Mouse (Mus musculus): ENCODE measurements around the gene Asphd2.
"Not testable (repeated sequence)": the region's sequence is repeated elsewhere in the genome, so short reads cannot be mapped to it uniquely, and the experiment has no call there.

Asphd2 gene

DNA sequence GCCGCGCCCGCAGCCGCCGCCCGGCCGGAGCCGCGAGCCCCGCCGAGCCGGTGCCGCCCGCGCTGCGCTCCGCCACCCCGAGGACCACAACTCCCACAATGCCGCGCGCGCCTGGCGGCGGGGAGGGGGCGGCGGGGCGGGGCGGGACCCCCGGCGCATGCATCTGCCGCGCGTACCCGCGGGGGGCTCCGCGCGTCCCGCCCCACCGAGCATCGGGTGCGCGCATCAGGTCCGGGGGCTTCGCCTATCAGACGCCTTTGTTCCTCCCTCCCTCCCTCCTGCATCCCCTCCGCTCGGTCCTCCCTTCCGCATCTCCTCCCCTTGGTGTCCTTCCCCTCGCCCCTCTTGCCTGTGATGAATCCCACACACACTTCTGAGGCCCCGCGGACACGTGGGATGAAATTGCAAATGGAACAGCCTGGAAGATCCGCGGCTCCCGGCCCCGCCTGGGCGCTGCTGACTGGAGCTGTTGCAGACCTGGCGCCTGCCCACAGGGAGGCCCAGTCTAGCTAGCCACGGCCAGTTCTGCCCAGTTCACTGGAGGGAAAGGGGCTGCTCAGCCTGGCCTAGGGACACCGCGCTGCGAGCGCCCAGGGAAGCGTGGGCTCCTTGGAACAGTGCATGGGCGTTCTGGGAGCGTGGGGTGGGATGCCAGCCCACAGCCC, at the start of gene Asphd2:
TSS of gene Asphd2 (minus strand) at position 88 of the 665 bp plus-strand sequence.
- peak; percentile 94 for DNase-seq

GRCm38 (mm10) chr5:112438535-112438934, 43.9 kb upstream of the Asphd2 start:
- DNase-seq = no peak

GRCm38 (mm10) chr5:112433004-112433403, 38.3 kb upstream of the Asphd2 start:
- DNase-seq = peak; percentile 80

- DNase-seq = no peak
Measured at GRCm38 (mm10) chr5:112432033-112432432, 37.4 kb upstream of the Asphd2 start.

DNA sequence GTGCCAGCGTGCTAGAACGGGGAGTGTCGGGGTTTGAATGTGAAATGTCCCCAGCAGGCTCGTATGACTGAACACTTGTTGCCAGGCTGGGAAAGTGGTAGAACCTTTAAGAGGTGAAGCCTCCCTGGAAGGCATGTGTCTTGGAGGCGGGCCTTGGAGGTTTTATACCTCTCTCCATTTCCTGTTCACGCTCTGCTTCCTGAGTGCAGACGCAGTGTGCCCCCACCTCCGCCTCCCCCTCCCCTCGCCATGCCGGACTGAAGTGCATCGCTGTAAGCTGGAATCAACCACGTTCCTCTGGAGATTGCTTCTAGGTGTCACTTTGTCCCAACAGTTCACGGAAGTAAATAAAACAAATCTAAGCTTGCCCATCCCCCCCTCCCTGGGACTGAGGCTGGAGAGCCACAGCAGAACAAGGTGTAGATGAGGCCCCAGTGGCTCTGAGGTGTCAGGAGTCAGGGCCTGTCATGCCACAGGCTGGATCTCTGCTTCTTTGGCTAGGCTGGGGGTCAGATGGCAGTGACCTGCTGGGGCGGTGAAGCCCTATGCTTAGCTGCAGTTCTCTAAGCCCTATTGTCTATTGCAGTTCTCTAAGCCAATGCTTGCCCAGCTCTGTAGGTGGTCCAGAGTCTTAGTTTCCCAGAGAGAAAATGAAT, 36.6 kb upstream of the Asphd2 start:
- peak; percentile 20 for DNase-seq

- peak; percentile 86 for DNase-seq
Measured at GRCm38 (mm10) chr5:112428944-112429343, 34.3 kb upstream of the Asphd2 start.

- peak; percentile 72 for DNase-seq
Measured at GRCm38 (mm10) chr5:112427283-112427682, 32.6 kb upstream of the Asphd2 start.

- DNase-seq = no peak
Measured at GRCm38 (mm10) chr5:112426635-112427034, 32.0 kb upstream of the Asphd2 start.

DNA sequence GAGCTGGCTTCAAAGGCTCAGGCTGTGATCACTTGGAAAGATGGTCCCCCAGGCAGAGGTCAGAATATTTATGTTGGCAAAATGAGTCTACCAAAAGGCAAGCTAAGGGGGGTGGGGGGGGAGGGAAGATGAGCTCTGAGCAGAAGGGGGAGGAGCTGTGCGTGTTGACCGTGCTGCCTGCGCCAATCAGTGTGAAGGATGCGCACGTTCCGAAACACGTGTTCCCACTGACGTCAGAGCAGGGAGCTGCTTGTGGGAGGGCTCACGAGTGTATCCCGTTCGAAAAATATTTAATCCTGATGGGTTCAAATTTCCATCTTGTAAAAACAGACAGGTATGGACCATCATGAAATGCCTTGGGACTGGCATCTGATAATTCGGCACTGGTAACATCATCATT, 24.9 kb upstream of the Asphd2 start:
- peak; percentile 53 for DNase-seq

GRCm38 (mm10) chr5:112418023-112418422, 23.4 kb upstream of the Asphd2 start:
- no peak for DNase-seq

GRCm38 (mm10) chr5:112416673-112417072, 22.0 kb upstream of the Asphd2 start:
- peak; percentile 70 for DNase-seq

- DNase-seq = not testable (repeated sequence)
Measured at GRCm38 (mm10) chr5:112412781-112413180, 18.1 kb upstream of the Asphd2 start.

- DNase-seq = peak; percentile 48
Measured at GRCm38 (mm10) chr5:112411514-112412335, 17.1 kb upstream of the Asphd2 start.

- no peak for DNase-seq
Measured at GRCm38 (mm10) chr5:112411072-112411471, 16.4 kb upstream of the Asphd2 start.

DNA sequence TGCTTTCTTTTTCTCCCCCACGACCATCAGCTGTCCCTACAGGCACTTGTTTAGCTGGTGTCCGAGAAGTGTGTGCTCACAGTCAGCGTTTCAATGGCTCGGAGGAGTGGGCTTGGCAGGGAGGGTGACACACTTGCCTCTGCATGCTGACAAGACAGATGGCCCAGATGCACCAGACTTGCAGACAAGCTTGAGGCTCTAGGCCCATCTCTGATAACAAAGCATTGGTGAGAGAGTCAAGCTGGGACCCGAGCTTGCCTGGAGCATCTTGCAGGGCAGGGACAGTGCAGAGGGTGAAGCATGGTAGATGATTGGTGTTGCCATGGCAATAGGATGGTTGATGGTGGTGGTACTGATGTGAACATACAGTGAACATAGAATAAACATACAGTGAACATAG, 14.6 kb upstream of the Asphd2 start:
- DNase-seq = peak; percentile 56

DNA sequence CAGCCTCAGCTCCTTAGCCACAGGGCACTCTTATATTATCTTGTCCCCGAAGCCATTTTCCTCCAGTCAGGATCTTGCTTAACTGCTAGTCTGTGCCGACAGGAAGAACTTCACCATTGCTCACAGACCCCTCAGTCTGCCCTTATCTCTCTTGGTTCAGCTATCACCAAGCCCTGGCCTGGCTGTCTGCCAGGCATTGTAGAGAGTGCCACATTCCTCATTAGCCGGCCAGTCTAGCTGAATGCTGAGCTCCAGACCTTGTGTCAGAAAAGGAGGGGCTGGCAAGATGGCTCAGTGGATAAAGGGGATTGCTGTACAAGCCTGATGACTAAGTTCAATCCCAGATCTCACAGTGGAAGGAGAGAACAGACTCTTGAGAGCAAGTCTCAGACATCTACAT, 11.4 kb upstream of the Asphd2 start:
- peak; percentile 73 for DNase-seq

GRCm38 (mm10) chr5:112402437-112402836, 7.8 kb upstream of the Asphd2 start:
- DNase-seq = no peak

DNA sequence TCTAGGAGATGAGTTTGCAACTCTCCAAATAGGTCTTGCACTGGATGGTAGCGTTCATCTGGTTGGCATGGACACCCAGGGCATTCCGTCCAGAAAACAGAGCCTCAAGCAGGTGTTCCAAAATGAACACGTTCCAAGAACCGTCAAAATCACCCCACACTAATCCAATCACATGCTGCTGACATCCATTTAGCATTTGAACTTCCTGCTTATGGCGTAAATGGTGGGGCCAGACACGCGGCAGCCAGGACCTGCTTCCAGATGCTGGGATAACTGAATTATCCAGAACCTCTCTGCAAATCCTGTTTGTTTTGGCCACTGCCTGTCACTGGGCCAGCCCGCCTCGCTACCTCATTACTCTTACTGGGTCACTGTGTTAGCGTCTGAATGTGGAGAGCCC, 4.6 kb upstream of the Asphd2 start:
- DNase-seq = no peak

DNA sequence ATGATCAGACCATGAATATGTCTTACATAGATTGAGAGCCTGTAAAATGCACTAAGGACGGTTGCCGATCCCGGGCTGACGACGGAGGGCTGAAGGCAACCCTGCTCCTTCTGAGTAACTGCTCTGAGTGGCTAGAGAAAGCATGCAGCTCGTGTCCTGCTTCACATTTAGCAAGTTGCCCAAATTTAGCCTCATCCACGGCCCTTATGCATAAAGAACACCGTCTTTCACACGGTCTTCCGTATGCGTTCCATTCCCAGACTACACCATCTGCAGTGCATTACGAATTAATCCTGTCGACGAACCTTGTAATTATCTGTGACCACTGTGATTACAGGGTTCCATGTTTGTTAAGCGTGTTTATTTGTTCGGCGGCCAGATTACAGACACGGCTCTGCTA, 1.4 kb upstream of the Asphd2 start:
- no peak for DNase-seq

DNA sequence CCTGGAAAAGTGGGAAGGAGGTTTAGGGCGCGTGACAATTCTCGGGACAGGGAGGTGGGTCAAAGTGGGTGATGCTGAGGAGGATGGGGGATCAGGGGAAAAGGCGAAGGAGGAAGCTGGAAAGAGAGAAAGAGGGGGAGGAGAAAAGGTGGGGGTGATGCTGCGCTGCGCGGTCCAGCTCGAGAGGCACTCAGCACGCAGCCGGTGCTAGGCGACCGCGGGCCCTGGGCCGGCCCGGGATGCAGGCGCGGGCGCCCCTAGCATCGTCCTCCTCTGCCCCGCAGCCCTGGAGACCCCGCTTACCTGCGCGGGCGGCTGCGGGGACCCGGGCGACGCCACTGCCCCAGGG, 277 bp downstream of the Asphd2 start:
- no peak for DNase-seq

DNA sequence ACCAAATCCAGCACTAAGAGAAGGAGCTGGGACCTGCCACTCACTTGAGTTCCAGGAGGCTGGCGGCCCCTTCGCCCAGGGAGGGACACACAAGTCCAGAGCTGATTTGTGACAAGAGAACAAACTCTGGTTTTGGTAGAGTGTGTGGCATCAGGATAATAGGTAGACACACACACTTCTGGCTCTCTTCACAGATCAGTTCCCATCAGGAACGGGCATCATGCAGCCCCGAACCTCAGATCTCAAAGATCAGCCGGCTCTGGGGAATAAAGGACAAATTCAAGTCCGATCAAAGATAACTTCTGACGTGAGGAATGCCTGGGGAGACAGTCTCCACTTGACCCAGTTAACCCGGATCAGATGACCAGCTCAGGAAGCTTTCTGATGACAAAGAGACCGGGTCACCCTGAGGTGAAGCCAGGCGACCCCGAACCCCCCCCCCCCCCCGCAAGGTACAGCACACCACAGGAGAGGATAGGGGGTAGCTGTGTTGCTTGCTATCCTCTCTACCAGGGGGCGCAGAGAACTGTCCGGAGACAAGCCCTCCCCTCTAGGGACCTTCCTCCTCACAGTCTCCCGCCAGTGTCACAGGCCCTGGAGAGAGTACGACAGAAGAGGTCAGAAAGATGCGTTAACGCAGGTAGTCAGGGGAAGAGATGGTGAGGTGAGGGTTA, 788 bp downstream of the Asphd2 start:
- peak; percentile 51 for DNase-seq

DNA sequence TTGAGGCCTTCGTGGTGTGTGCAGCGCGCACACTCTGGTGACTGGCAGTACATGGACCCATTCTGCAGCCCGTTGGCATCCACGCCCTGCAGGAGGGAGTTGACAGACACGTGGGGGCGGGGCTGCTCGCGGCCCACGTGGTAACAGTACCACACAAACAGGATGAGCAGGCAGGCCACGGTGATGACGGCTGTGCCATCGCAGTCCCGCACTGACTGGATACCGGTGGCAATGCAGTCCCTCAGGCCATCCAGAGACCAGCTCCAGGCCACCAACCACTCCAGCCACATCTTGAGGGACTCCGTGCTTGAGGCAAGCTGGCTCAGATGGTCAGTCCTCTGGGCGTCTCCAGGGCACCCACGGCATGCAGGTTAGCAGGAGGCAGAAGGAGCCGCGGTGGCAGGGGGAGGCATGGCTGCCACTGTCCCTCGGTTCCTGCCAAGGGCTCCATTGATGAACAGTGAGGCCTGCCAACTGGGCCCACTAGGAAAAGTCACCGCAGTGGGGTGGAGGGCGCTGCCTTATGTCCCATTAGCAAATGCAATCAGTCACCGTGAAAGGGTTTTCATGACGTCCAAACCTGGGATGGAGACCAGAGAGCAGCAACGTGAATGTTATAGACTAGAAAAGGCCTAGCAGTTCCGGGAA, 2.9 kb downstream of the Asphd2 start:
- DNase-seq = no peak

DNA sequence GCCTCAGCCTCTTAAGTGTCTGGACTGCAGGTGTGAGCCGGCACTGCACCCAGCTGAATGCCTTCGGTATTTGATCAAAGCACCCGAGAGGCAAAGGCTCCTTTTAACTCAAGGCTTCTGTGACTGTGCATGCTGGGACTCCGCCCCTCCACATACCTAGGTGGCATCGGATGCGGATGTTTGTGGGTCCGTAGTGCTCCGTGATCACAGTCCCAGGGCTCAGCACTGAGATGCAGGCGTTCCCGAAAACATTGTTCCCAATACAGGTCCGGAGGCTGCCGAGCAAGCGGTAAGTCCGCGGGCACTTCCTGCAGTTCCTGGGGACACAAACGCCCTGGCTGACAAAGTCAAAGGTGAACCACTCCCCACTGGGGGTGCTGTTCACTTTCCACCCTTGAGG, 3.7 kb downstream of the Asphd2 start:
- DNase-seq = no peak

Data from retina, postnatal 1 day (tissue).